Mouse (Mus musculus): ENCODE results near the gene Carm1. TPM values are rescaled to one million over a fixed set of nuclear protein-coding genes. Genes with fewer than 3 reads are reported as not detected.

Carm1 gene
- polyA plus RNA-seq, 1 experiment from 2014 or later: 62.4 TPM

GRCm38 (mm10) chr9:21626571-21626970 is 79.9 kb downstream of the Carm1 start:
- ATAC-seq (replicated peaks; ENCODE audit: insufficient number of reproducible peaks, low FRiP score, low TSS enrichment, low read depth): no peak
- no peak overlapping the region for H3K9ac ChIP-seq (replicated peaks; ENCODE audit: low read length)

GRCm38 (mm10) chr9:21627145-21627795 is 80.6 kb downstream of the Carm1 start:
- H3K9ac ChIP-seq (replicated peaks; ENCODE audit: low read length): no peak overlapping the region
- ATAC-seq (replicated peaks; ENCODE audit: insufficient number of reproducible peaks, low FRiP score, low TSS enrichment, low read depth) (no peak), DNase-seq (ENCODE audit: low spot score) (no peak)
- no peak overlapping the region for H3K4me2 ChIP-seq (ENCODE audit: low read depth, low read length)
- no peak overlapping the region for H3K4me3 ChIP-seq (ENCODE audit: low read depth, low read length)
- no peak overlapping the region for H3K27ac ChIP-seq (replicated peaks; ENCODE audit: low read depth, low read length)
- no peaks in the 10 kb centered on the region for H3K4me1 ChIP-seq (ENCODE audit: control insufficient read depth, insufficient read depth, low read length)
- WGBS: 89% methylated on average over 5 of the region's 5 CpGs
- H3K27me3 ChIP-seq (ENCODE audit: control insufficient read depth, insufficient read depth, low read length): no peaks in the 10 kb centered on the region
- H3K9me3 ChIP-seq (replicated peaks; ENCODE audit: control insufficient read depth, low read length): no peaks in the 10 kb centered on the region
- H3K36me3 ChIP-seq (replicated peaks; ENCODE audit: control insufficient read depth, insufficient read depth, low read depth, low read length): no peaks in the 10 kb centered on the region

More at GRCm38 (mm10) chr9:21626571-21626970, 79.9 kb downstream of the Carm1 start:
- no peak for DNase-seq (ENCODE audit: low spot score)
- Histone ChIP-seq H3K27ac (replicated peaks; ENCODE audit: low read depth, low read length) (no peak overlapping the region), H3K9me3 (replicated peaks; ENCODE audit: control insufficient read depth, low read length) (no peaks in the 10 kb centered on the region), H3K4me3 (ENCODE audit: low read depth, low read length) (no peak overlapping the region), H3K4me1 (ENCODE audit: control insufficient read depth, insufficient read depth, low read length) (no peaks in the 10 kb centered on the region), H3K27me3 (ENCODE audit: control insufficient read depth, insufficient read depth, low read length) (no peaks in the 10 kb centered on the region), H3K36me3 (replicated peaks; ENCODE audit: control insufficient read depth, insufficient read depth, low read depth, low read length) (no peaks in the 10 kb centered on the region), H3K4me2 (ENCODE audit: low read depth, low read length) (no peak overlapping the region)

GRCm38 (mm10) chr9:21630673-21631072 is 84.0 kb downstream of the Carm1 start:
- no peaks in the 10 kb centered on the region for H3K4me1 ChIP-seq (ENCODE audit: control insufficient read depth, insufficient read depth, low read length)
- DNase-seq (ENCODE audit: low spot score): peak; percentile 43
- H3K36me3 ChIP-seq (replicated peaks; ENCODE audit: control insufficient read depth, insufficient read depth, low read depth, low read length): peaks cover 3% of the 10 kb centered on the region

GRCm38 (mm10) chr9:21633106-21633505 is 86.4 kb downstream of the Carm1 start:
- H3K36me3 ChIP-seq (replicated peaks; ENCODE audit: control insufficient read depth, insufficient read depth, low read depth, low read length): peaks cover 15% of the 10 kb centered on the region
- no peak for ATAC-seq (replicated peaks; ENCODE audit: insufficient number of reproducible peaks, low FRiP score, low TSS enrichment, low read depth)
- DNase-seq (ENCODE audit: low spot score): no peak
- H3K9ac ChIP-seq (replicated peaks; ENCODE audit: low read length): no peak overlapping the region
- H3K4me2 ChIP-seq (ENCODE audit: low read depth, low read length): no peak overlapping the region
- H3K9me3 ChIP-seq (replicated peaks; ENCODE audit: control insufficient read depth, low read length): no peaks in the 10 kb centered on the region
- 87% methylated on average over 3 of the region's 3 CpGs for WGBS
- H3K27me3 ChIP-seq (ENCODE audit: control insufficient read depth, insufficient read depth, low read length): no peaks in the 10 kb centered on the region
- no peak overlapping the region for H3K4me3 ChIP-seq (ENCODE audit: low read depth, low read length)
- no peak overlapping the region for H3K27ac ChIP-seq (replicated peaks; ENCODE audit: low read depth, low read length)
- H3K4me1 ChIP-seq (ENCODE audit: control insufficient read depth, insufficient read depth, low read length): no peaks in the 10 kb centered on the region

More at GRCm38 (mm10) chr9:21630673-21631072, 84.0 kb downstream of the Carm1 start:
- 86% methylated on average over 3 of the region's 3 CpGs for WGBS
- Histone ChIP-seq H3K9me3 (replicated peaks; ENCODE audit: control insufficient read depth, low read length) (no peaks in the 10 kb centered on the region), H3K27me3 (ENCODE audit: control insufficient read depth, insufficient read depth, low read length) (no peaks in the 10 kb centered on the region), H3K27ac (replicated peaks; ENCODE audit: low read depth, low read length) (no peak overlapping the region), H3K4me3 (ENCODE audit: low read depth, low read length) (no peak overlapping the region), H3K9ac (replicated peaks; ENCODE audit: low read length) (no peak overlapping the region), H3K4me2 (ENCODE audit: low read depth, low read length) (no peak overlapping the region)
- no peak for ATAC-seq (replicated peaks; ENCODE audit: insufficient number of reproducible peaks, low FRiP score, low TSS enrichment, low read depth)

GRCm38 (mm10) chr9:21635639-21636038 is 88.9 kb downstream of the Carm1 start:
- no peak overlapping the region for H3K4me2 ChIP-seq (ENCODE audit: low read depth, low read length)
- ATAC-seq (replicated peaks; ENCODE audit: insufficient number of reproducible peaks, low FRiP score, low TSS enrichment, low read depth) (no peak), DNase-seq (ENCODE audit: low spot score) (no peak)
- peaks cover 30% of the 10 kb centered on the region for H3K36me3 ChIP-seq (replicated peaks; ENCODE audit: control insufficient read depth, insufficient read depth, low read depth, low read length)
- H3K27me3 ChIP-seq (ENCODE audit: control insufficient read depth, insufficient read depth, low read length): no peaks in the 10 kb centered on the region
- H3K4me3 ChIP-seq (ENCODE audit: low read depth, low read length): no peak overlapping the region
- H3K9ac ChIP-seq (replicated peaks; ENCODE audit: low read length): no peak overlapping the region
- no peak overlapping the region for H3K27ac ChIP-seq (replicated peaks; ENCODE audit: low read depth, low read length)
- no peaks in the 10 kb centered on the region for H3K9me3 ChIP-seq (replicated peaks; ENCODE audit: control insufficient read depth, low read length)
- WGBS: 84% methylated on average over 7 of the region's 7 CpGs
- no peaks in the 10 kb centered on the region for H3K4me1 ChIP-seq (ENCODE audit: control insufficient read depth, insufficient read depth, low read length)

GRCm38 (mm10) chr9:21639031-21639430 is 92.3 kb downstream of the Carm1 start:
- H3K27me3 ChIP-seq (ENCODE audit: control insufficient read depth, insufficient read depth, low read length): no peaks in the 10 kb centered on the region
- H3K9ac ChIP-seq (replicated peaks; ENCODE audit: low read length): no peak overlapping the region
- no peaks in the 10 kb centered on the region for H3K9me3 ChIP-seq (replicated peaks; ENCODE audit: control insufficient read depth, low read length)
- no peak overlapping the region for H3K4me2 ChIP-seq (ENCODE audit: low read depth, low read length)
- H3K27ac ChIP-seq (replicated peaks; ENCODE audit: low read depth, low read length): no peak overlapping the region
- DNase-seq (ENCODE audit: low spot score) (no peak), ATAC-seq (replicated peaks; ENCODE audit: insufficient number of reproducible peaks, low FRiP score, low TSS enrichment, low read depth) (no peak)
- no peaks in the 10 kb centered on the region for H3K4me1 ChIP-seq (ENCODE audit: control insufficient read depth, insufficient read depth, low read length)
- WGBS: 94% methylated on average over 11 of the region's 11 CpGs
- H3K4me3 ChIP-seq (ENCODE audit: low read depth, low read length): no peak overlapping the region
- peaks cover 52% of the 10 kb centered on the region for H3K36me3 ChIP-seq (replicated peaks; ENCODE audit: control insufficient read depth, insufficient read depth, low read depth, low read length)

MicroRNAs within 50 kb of the gene (microRNA counts, 519-probe panel; counts per million panel counts)
- microRNA mmu-miR-1946b: not detected

Small RNAs within 50 kb of the gene (microRNA-seq; reads per million reads assigned to microRNA genes)
- not detected for gene Mir1946b (ENCODE audit: borderline number of aligned reads)

Other genes with a start within 250 kb of the Carm1 start
- 15.9 and 16.3 TPM in 2 replicates for gene Ap1m2, start 234.6 kb upstream of the Carm1 start, polyA plus RNA-seq (2014; fragmentation: Nextera tagmentation; extraction: Ambion mirVana)
- 86.0 and 89.8 TPM in 2 replicates for gene Slc44a2, start 226.2 kb upstream of the Carm1 start, polyA plus RNA-seq (2014; fragmentation: Nextera tagmentation; extraction: Ambion mirVana)
- gene Ilf3, start 179.0 kb upstream of the Carm1 start, polyA plus RNA-seq (2014; fragmentation: Nextera tagmentation; extraction: Ambion mirVana): 248 and 256 TPM in 2 replicates
- 47.6 and 51.5 TPM in 2 replicates for gene Qtrt1, start 135.1 kb upstream of the Carm1 start, polyA plus RNA-seq (2014; fragmentation: Nextera tagmentation; extraction: Ambion mirVana)
- gene Dnm2, start 122.0 kb upstream of the Carm1 start, polyA plus RNA-seq (2014; fragmentation: Nextera tagmentation; extraction: Ambion mirVana): 57.1 and 58.0 TPM in 2 replicates
- 81.3 and 86.9 TPM in 2 replicates for gene Tmed1, start 36.6 kb upstream of the Carm1 start, polyA plus RNA-seq (2014; fragmentation: Nextera tagmentation; extraction: Ambion mirVana)
- 1.00 and 1.4 TPM in 2 replicates for gene AB124611, start 20.7 kb upstream of the Carm1 start, polyA plus RNA-seq (2014; fragmentation: Nextera tagmentation; extraction: Ambion mirVana)
- 51.2 and 52.9 TPM in 2 replicates for gene Timm29, start 45.8 kb downstream of the Carm1 start, polyA plus RNA-seq (2014; fragmentation: Nextera tagmentation; extraction: Ambion mirVana)
- 13.1 and 13.8 TPM in 2 replicates for gene Yipf2, start 45.9 kb downstream of the Carm1 start, polyA plus RNA-seq (2014; fragmentation: Nextera tagmentation; extraction: Ambion mirVana)
- 106 and 119 TPM in 2 replicates for gene Smarca4, start 69.3 kb downstream of the Carm1 start, polyA plus RNA-seq (2014; fragmentation: Nextera tagmentation; extraction: Ambion mirVana)
- 14.7 and 15.0 TPM in 2 replicates for gene Ldlr, start 176.6 kb downstream of the Carm1 start, polyA plus RNA-seq (2014; fragmentation: Nextera tagmentation; extraction: Ambion mirVana)
- gene Spc24, start 213.4 kb downstream of the Carm1 start, polyA plus RNA-seq (2014; fragmentation: Nextera tagmentation; extraction: Ambion mirVana): 126 and 132 TPM in 2 replicates